Mouse (Mus musculus): Measurements from ENCODE around the gene P2ry13. TPM values are rescaled to one million over a fixed set of nuclear protein-coding genes. Genes with fewer than 3 reads are reported as not detected.

Gene P2ry13
- polyA plus RNA-seq, 1 experiment from 2014 or later = 1.4 TPM

GRCm38 (mm10) chr3:59205941-59206340, 4.7 kb downstream of the P2ry13 start:
- DNase-seq = no peak
- H3K9ac ChIP-seq (replicated peaks; ENCODE audit: low read length) = no peak overlapping the region
- H3K27ac ChIP-seq (replicated peaks; ENCODE audit: low read depth, low read length) = no peak overlapping the region
- WGBS = 86% methylated on average over 4 of the region's 4 CpGs
- no peaks in the 10 kb centered on the region for H3K4me1 ChIP-seq (ENCODE audit: control insufficient read depth, insufficient read depth, low read length)
- H3K27me3 ChIP-seq (ENCODE audit: control insufficient read depth, insufficient read depth, low read length) = no peaks in the 10 kb centered on the region
- no peak overlapping the region for H3K4me3 ChIP-seq (replicated peaks; ENCODE audit: low read depth, low read length)
- H3K36me3 ChIP-seq (ENCODE audit: control insufficient read depth, insufficient read depth, low read length) = no peaks in the 10 kb centered on the region
- no peaks in the 10 kb centered on the region for H3K9me3 ChIP-seq (ENCODE audit: control insufficient read depth, low read length)
- no peak overlapping the region for H3K4me2 ChIP-seq (ENCODE audit: low read length)
- no peak for ATAC-seq (ENCODE audit: low FRiP score, low TSS enrichment)

- no peaks in the 10 kb centered on the region for H3K27me3 ChIP-seq (ENCODE audit: control insufficient read depth, insufficient read depth, low read length)
- H3K27ac ChIP-seq (replicated peaks; ENCODE audit: low read depth, low read length) = no peak overlapping the region
- no peaks in the 10 kb centered on the region for H3K4me1 ChIP-seq (ENCODE audit: control insufficient read depth, insufficient read depth, low read length)
- WGBS = 88% methylated on average over 11 of the region's 11 CpGs
- H3K9me3 ChIP-seq (ENCODE audit: control insufficient read depth, low read length) = no peaks in the 10 kb centered on the region
- no peak for DNase-seq
- no peaks in the 10 kb centered on the region for H3K36me3 ChIP-seq (ENCODE audit: control insufficient read depth, insufficient read depth, low read length)
- no peak for ATAC-seq (ENCODE audit: low FRiP score, low TSS enrichment)
- H3K9ac ChIP-seq (replicated peaks; ENCODE audit: low read length) = no peak overlapping the region
- no peak overlapping the region for H3K4me3 ChIP-seq (replicated peaks; ENCODE audit: low read depth, low read length)
- H3K4me2 ChIP-seq (ENCODE audit: low read length) = no peak overlapping the region
Observed at GRCm38 (mm10) chr3:59204719-59205503, 5.8 kb downstream of the P2ry13 start.

GRCm38 (mm10) chr3:59203802-59204520, 6.7 kb downstream of the P2ry13 start:
- WGBS = 86% methylated on average over 8 of the region's 8 CpGs
- Histone ChIP-seq H3K9me3 (ENCODE audit: control insufficient read depth, low read length) (no peaks in the 10 kb centered on the region), H3K36me3 (ENCODE audit: control insufficient read depth, insufficient read depth, low read length) (no peaks in the 10 kb centered on the region), H3K4me1 (ENCODE audit: control insufficient read depth, insufficient read depth, low read length) (no peaks in the 10 kb centered on the region), H3K4me2 (ENCODE audit: low read length) (no peak overlapping the region), H3K27me3 (ENCODE audit: control insufficient read depth, insufficient read depth, low read length) (no peaks in the 10 kb centered on the region), H3K9ac (replicated peaks; ENCODE audit: low read length) (no peak overlapping the region), H3K27ac (replicated peaks; ENCODE audit: low read depth, low read length) (no peak overlapping the region), H3K4me3 (replicated peaks; ENCODE audit: low read depth, low read length) (no peak overlapping the region)
- ATAC-seq (ENCODE audit: low FRiP score, low TSS enrichment) (no peak), DNase-seq (no peak)

GRCm38 (mm10) chr3:59197329-59197948, 13.2 kb downstream of the P2ry13 start:
- H3K4me2 ChIP-seq (ENCODE audit: low read length) = no peak overlapping the region
- H3K4me1 ChIP-seq (ENCODE audit: control insufficient read depth, insufficient read depth, low read length) = no peaks in the 10 kb centered on the region
- no peak overlapping the region for H3K4me3 ChIP-seq (replicated peaks; ENCODE audit: low read depth, low read length)
- ATAC-seq (ENCODE audit: low FRiP score, low TSS enrichment) (no peak), DNase-seq (no peak)
- H3K27ac ChIP-seq (replicated peaks; ENCODE audit: low read depth, low read length) = no peak overlapping the region
- no peak overlapping the region for H3K9ac ChIP-seq (replicated peaks; ENCODE audit: low read length)
- H3K36me3 ChIP-seq (ENCODE audit: control insufficient read depth, insufficient read depth, low read length) = no peaks in the 10 kb centered on the region
- H3K27me3 ChIP-seq (ENCODE audit: control insufficient read depth, insufficient read depth, low read length) = no peaks in the 10 kb centered on the region
- no peaks in the 10 kb centered on the region for H3K9me3 ChIP-seq (ENCODE audit: control insufficient read depth, low read length)
- 88% methylated on average over 4 of the region's 4 CpGs for WGBS

GRCm38 (mm10) chr3:59194938-59195337, 15.7 kb downstream of the P2ry13 start, which contains the start of gene Gpr87:
Gene Gpr87, minus strand, starts transcription at chr3:59195104.
- no peaks in the 10 kb centered on the region for H3K36me3 ChIP-seq (ENCODE audit: control insufficient read depth, insufficient read depth, low read length)
- no peak within 1 kb of the TSS for H3K4me2 ChIP-seq (ENCODE audit: low read length)
- 88% methylated on average over 7 of the region's 7 CpGs for WGBS
- DNase-seq = no peak
- H3K9me3 ChIP-seq (ENCODE audit: control insufficient read depth, low read length) = no peaks in the 10 kb centered on the region
- H3K27me3 ChIP-seq (ENCODE audit: control insufficient read depth, insufficient read depth, low read length) = no peaks in the 10 kb centered on the region
- H3K4me3 ChIP-seq (replicated peaks; ENCODE audit: low read depth, low read length) = no peak within 1 kb of the TSS
- no peaks in the 10 kb centered on the region for H3K4me1 ChIP-seq (ENCODE audit: control insufficient read depth, insufficient read depth, low read length)
- H3K9ac ChIP-seq (replicated peaks; ENCODE audit: low read length) = no peak within 1 kb of the TSS
- no peak within 1 kb of the TSS for H3K27ac ChIP-seq (replicated peaks; ENCODE audit: low read depth, low read length)
- ATAC-seq (ENCODE audit: low FRiP score, low TSS enrichment) = no peak

- Histone ChIP-seq H3K36me3 (ENCODE audit: control insufficient read depth, insufficient read depth, low read length) (no peaks in the 10 kb centered on the region), H3K4me3 (replicated peaks; ENCODE audit: low read depth, low read length) (no peak overlapping the region), H3K9me3 (ENCODE audit: control insufficient read depth, low read length) (no peaks in the 10 kb centered on the region), H3K4me1 (ENCODE audit: control insufficient read depth, insufficient read depth, low read length) (no peaks in the 10 kb centered on the region), H3K9ac (replicated peaks; ENCODE audit: low read length) (no peak overlapping the region), H3K27ac (replicated peaks; ENCODE audit: low read depth, low read length) (no peak overlapping the region), H3K27me3 (ENCODE audit: control insufficient read depth, insufficient read depth, low read length) (no peaks in the 10 kb centered on the region), H3K4me2 (ENCODE audit: low read length) (no peak overlapping the region)
- ATAC-seq (ENCODE audit: low FRiP score, low TSS enrichment) = no peak
- DNase-seq = no peak
- WGBS = 93% methylated on average over 7 of the region's 7 CpGs
Observed at GRCm38 (mm10) chr3:59194099-59194498, 16.6 kb downstream of the P2ry13 start.

GRCm38 (mm10) chr3:59191674-59192073, 19.0 kb downstream of the P2ry13 start:
- Histone ChIP-seq H3K4me1 (ENCODE audit: control insufficient read depth, insufficient read depth, low read length) (no peaks in the 10 kb centered on the region), H3K27ac (replicated peaks; ENCODE audit: low read depth, low read length) (no peak overlapping the region), H3K4me3 (replicated peaks; ENCODE audit: low read depth, low read length) (no peak overlapping the region), H3K36me3 (ENCODE audit: control insufficient read depth, insufficient read depth, low read length) (no peaks in the 10 kb centered on the region), H3K4me2 (ENCODE audit: low read length) (no peak overlapping the region), H3K9ac (replicated peaks; ENCODE audit: low read length) (no peak overlapping the region), H3K9me3 (ENCODE audit: control insufficient read depth, low read length) (no peaks in the 10 kb centered on the region), H3K27me3 (ENCODE audit: control insufficient read depth, insufficient read depth, low read length) (no peaks in the 10 kb centered on the region)
- ATAC-seq (ENCODE audit: low FRiP score, low TSS enrichment) (no peak), DNase-seq (no peak)
- WGBS = 97% methylated on average over 6 of the region's 6 CpGs

- Histone ChIP-seq H3K4me2 (ENCODE audit: low read length) (no peak overlapping the region), H3K9me3 (ENCODE audit: control insufficient read depth, low read length) (no peaks in the 10 kb centered on the region), H3K36me3 (ENCODE audit: control insufficient read depth, insufficient read depth, low read length) (no peaks in the 10 kb centered on the region), H3K27ac (replicated peaks; ENCODE audit: low read depth, low read length) (no peak overlapping the region), H3K9ac (replicated peaks; ENCODE audit: low read length) (no peak overlapping the region), H3K4me3 (replicated peaks; ENCODE audit: low read depth, low read length) (no peak overlapping the region), H3K4me1 (ENCODE audit: control insufficient read depth, insufficient read depth, low read length) (no peaks in the 10 kb centered on the region), H3K27me3 (ENCODE audit: control insufficient read depth, insufficient read depth, low read length) (no peaks in the 10 kb centered on the region)
- no peak for DNase-seq
- WGBS = 86% methylated on average over 4 of the region's 4 CpGs
- no peak for ATAC-seq (ENCODE audit: low FRiP score, low TSS enrichment)
Observed at GRCm38 (mm10) chr3:59187336-59187735, 23.3 kb downstream of the P2ry13 start.

All from midbrain, embryonic 14.5 days (tissue).